Mouse (Mus musculus): Measurements from ENCODE around the gene Rxfp3. TPM values are rescaled to one million over a fixed set of nuclear protein-coding genes. Genes with fewer than 3 reads are reported as not detected.
"Not testable (repeated sequence)": the region's sequence is repeated elsewhere in the genome, so short reads cannot be mapped to it uniquely, and the experiment has no call there.

Gene Rxfp3
- polyA plus RNA-seq, 1 experiment from 2014 or later: 2.1 TPM

DNA sequence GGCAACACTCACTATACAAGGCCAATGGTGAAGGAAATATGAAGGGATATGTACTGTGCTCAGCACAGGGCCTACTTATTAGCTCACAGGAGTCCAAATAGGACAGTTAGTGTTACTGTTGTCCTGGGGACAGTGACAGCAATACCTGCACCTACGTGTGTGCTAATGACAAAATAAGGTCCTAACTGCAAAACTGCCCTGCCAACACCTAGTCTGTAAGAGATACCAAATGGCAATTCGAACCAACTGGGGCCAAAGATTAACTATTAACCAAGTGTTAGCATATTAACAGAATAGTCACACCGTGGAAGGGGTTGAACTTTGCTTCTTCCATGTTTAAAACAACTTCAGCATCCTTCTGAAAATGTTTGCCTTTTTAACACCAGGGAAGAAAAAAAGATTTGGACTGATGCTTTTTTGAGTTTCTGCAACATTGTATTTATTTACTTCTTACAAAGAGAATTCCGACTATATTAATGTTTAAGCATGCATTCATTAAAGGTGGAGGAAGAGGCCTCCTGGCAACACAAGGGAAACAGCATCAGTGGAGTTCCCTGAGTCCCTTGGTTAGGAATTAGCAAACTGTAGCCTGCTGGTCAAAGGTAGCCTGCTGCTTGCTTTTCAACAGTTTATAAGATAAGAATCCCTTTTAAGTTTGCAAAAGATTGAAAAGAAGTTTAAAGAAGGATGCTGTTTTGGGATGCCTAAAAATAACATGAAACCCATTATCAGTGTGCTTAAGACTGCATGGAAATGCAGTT lies 10.8 kb downstream of the Rxfp3 start:
- WGBS: 81% methylated on average over 4 of the region's 4 CpGs
- Histone ChIP-seq H3K36me3 (no peaks in the 10 kb centered on the region), H3K9me3 (no peaks in the 10 kb centered on the region), H3K4me3 (no peak overlapping the region), H3K27ac (replicated peaks) (no peak overlapping the region), H3K4me1 (no peaks in the 10 kb centered on the region), H3K4me2 (replicated peaks) (no peak overlapping the region), H3K9ac (replicated peaks) (no peak overlapping the region), H3K27me3 (no peaks in the 10 kb centered on the region)
- no peak for ATAC-seq (replicated peaks)

DNA sequence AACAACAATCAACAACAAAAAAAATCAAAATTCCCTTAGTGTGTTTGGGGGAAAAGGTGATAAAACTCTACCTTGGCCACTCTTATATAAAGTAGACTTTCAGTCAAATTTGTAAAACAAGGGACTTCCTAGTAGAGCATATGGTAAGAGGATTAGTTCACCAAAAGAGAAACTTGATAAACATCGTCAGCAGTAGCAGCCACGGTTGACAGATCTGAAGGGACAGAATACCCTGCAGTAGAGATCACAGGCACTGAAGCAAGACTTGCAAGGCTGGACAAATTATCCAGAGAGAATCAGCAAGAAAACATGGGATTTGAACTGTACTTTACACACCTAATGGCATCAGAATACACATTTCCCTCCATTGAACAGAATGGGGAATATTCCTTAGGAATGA lies 22.9 kb downstream of the Rxfp3 start:
- H3K36me3 ChIP-seq: no peaks in the 10 kb centered on the region
- no peaks in the 10 kb centered on the region for H3K9me3 ChIP-seq
- no peaks in the 10 kb centered on the region for H3K4me1 ChIP-seq
- 31% methylated on average over 2 of the region's 2 CpGs for WGBS
- H3K9ac ChIP-seq (replicated peaks): no peak overlapping the region
- no peaks in the 10 kb centered on the region for H3K27me3 ChIP-seq
- no peak overlapping the region for H3K4me3 ChIP-seq
- no peak for ATAC-seq (replicated peaks)
- no peak overlapping the region for H3K27ac ChIP-seq (replicated peaks)
- no peak overlapping the region for H3K4me2 ChIP-seq (replicated peaks)

DNA sequence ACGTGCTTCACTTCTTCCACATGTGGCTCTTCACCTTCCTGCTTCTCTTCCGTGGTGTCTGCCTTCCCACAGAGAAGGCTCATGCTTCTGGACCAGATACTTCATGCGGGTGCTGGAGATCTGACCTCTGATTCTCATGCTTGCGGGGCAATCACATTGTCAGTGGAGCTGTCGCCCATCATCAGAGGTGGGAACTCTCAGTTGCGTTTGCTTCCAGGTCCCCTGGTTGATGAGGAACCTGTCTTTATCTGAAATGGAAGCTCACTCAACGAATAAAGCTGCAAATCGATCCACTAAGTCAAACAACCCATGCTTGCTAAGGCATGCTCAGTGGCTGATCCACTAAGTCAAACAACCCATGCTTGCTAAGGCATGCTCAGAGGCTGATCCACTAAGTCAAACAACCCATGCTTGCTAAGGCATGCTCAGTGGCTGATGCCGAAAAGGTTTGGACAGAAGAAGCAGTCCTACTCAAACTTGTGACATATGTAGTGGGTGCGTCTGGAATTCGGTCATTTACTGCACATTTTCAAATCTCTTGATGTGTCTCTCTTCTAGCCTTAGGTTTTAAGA lies 26.7 kb downstream of the Rxfp3 start:
- Histone ChIP-seq H3K4me3 (no peak overlapping the region), H3K4me2 (replicated peaks) (no peak overlapping the region), H3K27ac (replicated peaks) (no peak overlapping the region), H3K9ac (replicated peaks) (no peak overlapping the region), H3K4me1 (no peaks in the 10 kb centered on the region), H3K27me3 (no peaks in the 10 kb centered on the region), H3K9me3 (no peaks in the 10 kb centered on the region), H3K36me3 (no peaks in the 10 kb centered on the region)
- 94% methylated on average over 11 of the region's 11 CpGs for WGBS
- no peak for ATAC-seq (replicated peaks)

DNA sequence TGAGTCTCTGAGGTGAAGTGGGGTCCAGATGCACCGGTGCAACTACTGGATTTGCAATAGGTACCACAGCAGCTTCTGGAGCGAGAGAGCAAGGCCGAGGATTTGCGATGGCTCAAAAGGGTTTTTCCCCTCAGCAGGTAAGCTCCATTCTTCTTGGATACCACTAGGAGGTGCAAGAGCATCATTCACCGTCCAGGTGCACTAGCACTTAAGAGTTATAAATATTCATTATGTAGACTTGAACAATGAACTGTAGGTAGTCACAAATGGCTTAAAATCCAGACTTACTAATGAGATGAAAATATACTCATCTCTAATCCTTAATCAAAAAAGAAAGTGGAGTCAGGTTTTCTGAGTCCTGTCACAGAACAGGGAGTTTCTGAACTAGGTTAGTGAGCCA lies 29.0 kb downstream of the Rxfp3 start:
- H3K4me3 ChIP-seq: no peak overlapping the region
- no peak overlapping the region for H3K27ac ChIP-seq (replicated peaks)
- no peaks in the 10 kb centered on the region for H3K4me1 ChIP-seq
- WGBS: 23% methylated on average over 5 of the region's 5 CpGs
- H3K9me3 ChIP-seq: no peaks in the 10 kb centered on the region
- no peaks in the 10 kb centered on the region for H3K36me3 ChIP-seq
- H3K4me2 ChIP-seq (replicated peaks): no peak overlapping the region
- ATAC-seq (replicated peaks): peak; percentile 55; the same call in 1 of the 2 replicates
- H3K27me3 ChIP-seq: no peaks in the 10 kb centered on the region
- H3K9ac ChIP-seq (replicated peaks): no peak overlapping the region

DNA sequence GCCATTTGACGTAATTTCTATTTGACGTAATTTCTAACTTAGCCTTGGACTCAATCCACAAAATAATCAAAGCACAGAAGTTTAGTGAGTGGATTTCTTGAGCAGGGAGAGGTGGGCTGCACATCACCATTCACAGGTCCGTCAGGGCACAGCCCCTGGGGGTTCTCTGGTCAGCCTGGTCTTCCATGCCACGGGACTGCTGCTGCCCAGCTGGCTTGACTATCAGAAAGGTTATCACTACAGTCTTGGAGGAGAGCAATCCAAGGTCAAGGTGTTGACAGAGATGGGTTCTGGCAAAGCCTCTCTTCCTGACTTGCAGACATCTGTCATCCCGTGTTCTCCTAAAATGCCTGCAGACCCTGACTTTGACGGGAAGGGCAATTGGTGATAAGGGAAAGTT lies 33.1 kb downstream of the Rxfp3 start:
- 93% methylated on average over 6 of the region's 6 CpGs for WGBS
- no peak overlapping the region for H3K4me3 ChIP-seq

DNA sequence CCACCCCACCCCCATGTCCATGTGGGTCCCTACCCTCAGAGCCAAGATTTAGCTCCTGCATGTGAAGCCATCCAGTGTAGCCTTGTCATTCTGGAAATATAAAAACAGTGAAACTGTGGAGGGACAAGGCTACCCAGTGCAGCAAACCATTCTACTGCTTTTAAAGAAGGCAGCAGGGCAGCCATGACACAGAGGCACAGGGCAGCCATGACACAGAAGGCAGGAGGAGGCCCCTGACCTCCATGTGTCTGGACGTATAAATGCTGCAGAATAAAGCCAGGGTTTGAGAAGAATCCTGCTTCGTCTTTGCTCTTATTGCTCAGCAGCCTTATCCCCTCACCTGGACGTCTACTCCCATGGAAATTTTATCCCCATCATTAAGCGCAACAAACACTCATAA lies 34.0 kb downstream of the Rxfp3 start:
- ATAC-seq (replicated peaks): no peak
- no peak overlapping the region for H3K4me3 ChIP-seq
- no peaks in the 10 kb centered on the region for H3K4me1 ChIP-seq
- WGBS: 93% methylated on average over 4 of the region's 4 CpGs
- H3K27ac ChIP-seq (replicated peaks): no peak overlapping the region
- no peaks in the 10 kb centered on the region for H3K36me3 ChIP-seq
- H3K9ac ChIP-seq (replicated peaks): no peak overlapping the region
- H3K4me2 ChIP-seq (replicated peaks): no peak overlapping the region
- H3K27me3 ChIP-seq: no peaks in the 10 kb centered on the region
- H3K9me3 ChIP-seq: no peaks in the 10 kb centered on the region

More for the DNA sequence above, 33.1 kb downstream of the Rxfp3 start:
- no peaks in the 10 kb centered on the region for H3K36me3 ChIP-seq
- H3K9ac ChIP-seq (replicated peaks): no peak overlapping the region
- H3K9me3 ChIP-seq: no peaks in the 10 kb centered on the region
- H3K27me3 ChIP-seq: no peaks in the 10 kb centered on the region
- H3K4me1 ChIP-seq: no peaks in the 10 kb centered on the region
- no peak for ATAC-seq (replicated peaks)
- no peak overlapping the region for H3K27ac ChIP-seq (replicated peaks)
- H3K4me2 ChIP-seq (replicated peaks): no peak overlapping the region

DNA sequence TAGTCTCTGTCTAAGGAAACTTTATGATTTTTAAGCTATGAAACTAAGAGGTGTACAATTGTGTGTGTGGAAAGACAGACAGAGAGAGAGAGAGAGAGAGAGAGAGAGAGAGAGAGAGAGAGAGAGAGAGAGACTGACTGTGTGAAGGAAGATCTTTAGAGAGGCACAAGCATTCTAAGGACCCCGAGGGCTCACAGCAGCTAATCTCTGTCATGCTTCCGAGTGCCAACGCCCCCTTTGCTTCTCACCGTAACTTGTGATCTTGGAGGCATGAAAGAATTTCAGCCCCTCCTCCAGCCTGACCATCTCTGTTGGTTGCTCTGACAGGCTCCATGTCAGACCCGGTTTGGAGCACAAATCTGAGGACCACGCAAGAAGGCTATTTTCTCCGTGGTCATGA lies 37.4 kb downstream of the Rxfp3 start, which contains the start of gene Slc45a2:
TSS of gene Slc45a2 (plus strand) at position 301 of the 400 bp plus-strand sequence.
- Histone ChIP-seq H3K27ac (replicated peaks) (no peak within 1 kb of the TSS), H3K4me2 (replicated peaks) (no peak within 1 kb of the TSS), H3K4me3 (no peak within 1 kb of the TSS), H3K9ac (replicated peaks) (no peak within 1 kb of the TSS), H3K4me1 (no peaks in the 10 kb centered on the region), H3K27me3 (no peaks in the 10 kb centered on the region), H3K9me3 (no peaks in the 10 kb centered on the region), H3K36me3 (no peaks in the 10 kb centered on the region)
- no peak for ATAC-seq (replicated peaks)
- WGBS: 52% methylated on average over 7 of the region's 7 CpGs

DNA sequence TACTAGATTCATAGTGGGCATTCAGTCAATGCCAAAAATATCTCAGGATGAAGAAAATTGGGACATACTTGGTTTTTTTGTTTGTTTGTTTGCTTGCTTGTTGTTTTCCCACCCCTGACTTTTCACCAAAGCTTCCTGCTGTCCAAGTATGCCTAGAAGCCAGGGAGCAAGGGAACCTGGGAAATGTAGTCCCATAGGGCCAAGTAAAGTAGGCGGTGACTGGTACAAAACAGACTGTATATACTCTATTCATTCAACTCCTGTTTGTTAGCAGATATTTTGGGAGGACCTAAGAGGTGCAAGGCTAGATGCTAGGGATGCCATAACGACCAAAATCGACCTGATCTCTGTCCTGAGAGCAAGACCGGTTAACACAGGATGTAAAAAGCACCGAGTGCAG lies 38.0 kb downstream of the Rxfp3 start:
- H3K27ac ChIP-seq (replicated peaks): no peak overlapping the region
- H3K4me2 ChIP-seq (replicated peaks): no peak overlapping the region
- 0 out of 2 replicates have a peak, but pooled peaks cover 2% of the 10 kb centered on the region for H3K36me3 ChIP-seq
- H3K9ac ChIP-seq (replicated peaks): no peak overlapping the region
- 0 out of 2 replicates have a peak, but pooled peaks have one; percentile 66 for ATAC-seq (replicated peaks)
- no peaks in the 10 kb centered on the region for H3K4me1 ChIP-seq
- H3K9me3 ChIP-seq: no peaks in the 10 kb centered on the region
- H3K27me3 ChIP-seq: no peaks in the 10 kb centered on the region
- no peak overlapping the region for H3K4me3 ChIP-seq
- 61% methylated on average over 5 of the region's 5 CpGs for WGBS

DNA sequence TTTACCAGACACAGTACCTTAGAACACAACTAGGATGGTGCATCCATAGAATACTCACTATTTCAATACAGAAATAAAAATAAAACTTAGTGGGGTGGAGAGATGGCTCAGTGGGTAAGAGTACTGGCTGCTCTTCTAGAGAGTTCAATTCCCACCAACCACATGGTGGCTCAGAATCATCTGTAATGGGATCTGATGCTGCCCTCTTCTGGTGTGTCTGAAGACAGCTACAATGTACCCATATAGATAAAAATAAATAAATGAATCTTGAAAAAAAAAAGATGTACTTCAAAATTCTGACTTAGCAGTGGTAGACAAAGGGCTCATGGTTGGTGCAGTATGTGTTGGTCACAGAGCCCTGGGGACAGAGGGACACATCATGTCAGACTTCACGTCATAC lies 46.2 kb downstream of the Rxfp3 start:
- Histone ChIP-seq H3K9ac (replicated peaks) (no peak overlapping the region), H3K4me1 (no peaks in the 10 kb centered on the region), H3K27ac (replicated peaks) (no peak overlapping the region), H3K9me3 (no peaks in the 10 kb centered on the region), H3K36me3 (0 out of 2 replicates have a peak, but pooled peaks cover 3% of the 10 kb centered on the region), H3K27me3 (no peaks in the 10 kb centered on the region), H3K4me2 (replicated peaks) (no peak overlapping the region), H3K4me3 (no peak overlapping the region)
- ATAC-seq (replicated peaks): no peak
- WGBS: 100% methylated on average over 1 of the region's 1 CpGs

DNA sequence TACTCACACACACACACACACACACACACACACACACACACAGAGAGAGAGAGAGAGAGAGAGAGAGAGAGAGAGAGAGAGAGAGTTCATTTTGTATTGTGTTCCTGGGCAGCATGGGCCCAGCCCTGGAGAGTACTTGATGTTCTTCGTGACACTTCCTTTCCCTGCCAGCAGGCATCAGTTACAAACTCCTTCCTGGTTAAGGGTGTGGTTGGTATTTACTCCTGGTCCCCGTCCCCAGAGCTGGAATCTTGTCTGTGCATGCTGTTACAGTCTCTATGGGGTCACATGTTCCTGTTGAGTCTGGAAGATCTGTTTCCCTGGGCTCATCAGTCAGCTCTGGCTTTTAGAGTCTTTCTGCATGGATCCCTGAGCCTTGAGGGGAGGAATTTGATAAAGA lies 47.4 kb downstream of the Rxfp3 start:
- H3K36me3 ChIP-seq: 0 out of 2 replicates have a peak, but pooled peaks cover 3% of the 10 kb centered on the region
- ATAC-seq (replicated peaks): no peak
- H3K4me2 ChIP-seq (replicated peaks): no peak overlapping the region
- no peak overlapping the region for H3K27ac ChIP-seq (replicated peaks)
- H3K27me3 ChIP-seq: no peaks in the 10 kb centered on the region
- H3K9me3 ChIP-seq: no peaks in the 10 kb centered on the region
- no peak overlapping the region for H3K4me3 ChIP-seq
- WGBS: 60% methylated on average over 2 of the region's 2 CpGs
- no peaks in the 10 kb centered on the region for H3K4me1 ChIP-seq
- H3K9ac ChIP-seq (replicated peaks): no peak overlapping the region

DNA sequence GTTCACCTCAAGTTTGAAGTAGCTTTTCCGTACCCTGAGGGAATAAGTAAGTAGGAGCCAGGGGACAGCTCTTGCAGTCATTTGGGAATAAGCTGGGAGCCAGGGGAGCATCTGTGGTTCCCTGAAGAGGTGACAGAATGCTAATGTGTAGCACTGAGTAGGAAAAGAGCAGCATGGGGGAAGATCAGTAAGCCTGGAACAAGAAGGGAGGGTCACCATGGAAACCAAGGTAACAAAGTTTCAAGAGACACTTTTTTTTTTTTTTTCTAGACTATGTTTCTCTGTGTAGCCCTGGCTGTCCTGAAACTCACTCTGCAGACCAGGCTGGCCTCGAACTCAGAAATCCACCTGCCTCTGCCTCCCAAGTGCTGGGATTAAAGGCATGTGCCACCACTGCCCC lies 51.3 kb downstream of the Rxfp3 start:
- not testable (repeated sequence) for H3K27me3 ChIP-seq; H3K4me2 ChIP-seq (replicated peaks); H3K4me3 ChIP-seq; H3K9me3 ChIP-seq; H3K9ac ChIP-seq (replicated peaks); ATAC-seq (replicated peaks); H3K4me1 ChIP-seq; H3K36me3 ChIP-seq; H3K27ac ChIP-seq (replicated peaks)
- WGBS: 76% methylated on average over 2 of the region's 2 CpGs

DNA sequence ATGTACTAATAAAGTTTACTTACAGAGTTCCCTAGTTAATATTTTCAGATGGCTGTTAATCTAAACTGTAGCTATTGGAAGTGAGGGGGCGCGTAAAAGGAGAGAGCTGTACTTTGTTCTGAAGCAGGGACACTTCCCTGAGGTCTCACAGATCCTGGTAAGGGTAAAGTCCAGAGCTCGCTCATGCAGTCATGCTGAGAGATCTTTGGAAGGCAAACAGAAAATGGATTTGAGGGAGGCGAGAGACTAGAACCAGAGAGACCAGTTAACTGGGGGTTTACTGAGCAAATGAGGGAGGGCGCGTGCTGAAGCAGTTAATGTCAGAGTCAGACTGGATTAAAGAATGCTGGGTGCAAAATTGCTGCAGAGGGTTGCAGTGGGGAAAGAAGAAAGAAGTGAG lies 52.0 kb downstream of the Rxfp3 start:
- H3K27me3 ChIP-seq: no peaks in the 10 kb centered on the region
- no peak overlapping the region for H3K4me3 ChIP-seq
- no peaks in the 10 kb centered on the region for H3K9me3 ChIP-seq
- H3K27ac ChIP-seq (replicated peaks): no peak overlapping the region
- H3K9ac ChIP-seq (replicated peaks): no peak overlapping the region
- no peak overlapping the region for H3K4me2 ChIP-seq (replicated peaks)
- H3K36me3 ChIP-seq: no peaks in the 10 kb centered on the region
- H3K4me1 ChIP-seq: peaks cover 9% of the 10 kb centered on the region
- WGBS: 83% methylated on average over 6 of the region's 6 CpGs
- ATAC-seq (replicated peaks): no peak

Measured in forebrain, embryonic 15.5 days (tissue).